Mouse (Mus musculus) gastrocnemius, postnatal 14 days (tissue): Measurements from ENCODE around the gene Prss56. TPM values are rescaled to one million over a fixed set of nuclear protein-coding genes. Genes with fewer than 3 reads are reported as not detected.

Source experiments
- DNase-seq: peaks from one replicate; pipeline ENCODE4 v3.0.0; 2021; ENCODE audit warnings: mixed read lengths
- intact Hi-C: fragments of 180-260 bp; cut with DNase I; formaldehyde crosslinking; loops from one replicate; pipeline ENCODE4 v1.15.1; 2025; ENCODE audit warnings: low total_unique reads
- total RNA-seq, 2 experiments: library from RNA; stranded (reverse); gene quantifications; 2 replicates each; pipeline ENCODE4 v1.2.3; 2021

Prss56 gene
- total RNA-seq, 2 experiments from 2014 or later: not detected

DNA sequence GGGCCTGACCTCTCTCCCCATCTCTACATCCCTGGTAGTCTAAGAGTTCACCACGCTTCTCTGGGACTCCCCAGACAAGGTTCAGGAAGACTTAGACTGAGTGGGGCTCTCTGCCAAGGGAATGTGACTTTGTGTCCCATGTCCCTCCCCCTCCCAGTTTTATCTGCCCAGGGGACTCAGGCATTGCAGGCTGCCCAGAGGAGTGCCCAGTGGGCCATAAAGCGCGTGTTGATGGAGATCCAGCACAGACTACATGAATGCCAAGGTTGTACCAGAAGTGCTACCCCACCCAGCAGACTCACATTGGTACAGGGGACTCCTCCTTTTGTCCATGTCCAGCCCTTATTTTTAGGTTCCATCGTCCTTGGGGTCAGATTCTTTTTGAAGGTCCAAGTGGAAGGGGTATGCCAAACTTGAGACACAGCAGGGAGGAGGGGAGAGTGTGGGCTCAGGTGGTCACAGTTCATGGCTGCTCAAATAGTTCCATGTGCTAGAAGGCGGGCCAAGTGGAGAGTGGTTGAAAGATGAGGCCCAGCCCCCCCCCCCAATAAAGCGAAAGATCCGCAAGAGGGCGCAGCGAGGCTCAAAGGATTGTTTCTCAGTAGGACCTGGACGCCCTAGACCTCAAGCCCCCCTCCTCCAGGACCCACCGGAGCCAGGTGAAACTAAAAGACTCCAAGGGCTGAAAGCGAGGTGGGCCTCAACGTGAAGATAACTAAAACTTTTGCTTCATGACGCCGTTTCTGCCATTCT is 1.1 kb downstream of the Prss56 start:
- intact Hi-C loops: loop anchor here (2.0 to 10.0 kb wide), 3 partner anchors 83 to 569 kb away; partner anchors contain the start of gene Alpi
- DNase-seq: no peak

DNA sequence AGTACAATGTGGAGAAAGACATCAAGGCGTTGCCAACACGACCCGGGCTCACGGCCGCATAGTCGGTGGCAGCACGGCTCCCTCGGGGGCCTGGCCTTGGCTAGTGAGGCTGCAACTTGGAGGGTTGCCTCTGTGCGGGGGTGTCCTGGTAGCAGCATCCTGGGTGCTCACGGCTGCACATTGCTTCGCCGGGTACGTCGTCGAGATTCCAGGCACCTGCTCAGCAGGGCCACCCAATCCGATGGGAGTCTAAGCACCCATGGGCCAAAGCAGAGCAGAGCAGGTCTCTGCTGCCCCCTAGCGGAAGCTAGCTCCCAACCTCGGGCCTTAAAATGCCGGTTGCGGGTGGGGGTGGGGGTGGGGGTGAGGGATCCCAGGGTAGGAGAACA is 1.6 kb downstream of the Prss56 start:
- DNase-seq: peak; percentile 75
- intact Hi-C loops: loop anchor here (2.0 to 10.0 kb wide), 3 partner anchors 84 to 570 kb away; partner anchors contain the start of gene Alpi

DNA sequence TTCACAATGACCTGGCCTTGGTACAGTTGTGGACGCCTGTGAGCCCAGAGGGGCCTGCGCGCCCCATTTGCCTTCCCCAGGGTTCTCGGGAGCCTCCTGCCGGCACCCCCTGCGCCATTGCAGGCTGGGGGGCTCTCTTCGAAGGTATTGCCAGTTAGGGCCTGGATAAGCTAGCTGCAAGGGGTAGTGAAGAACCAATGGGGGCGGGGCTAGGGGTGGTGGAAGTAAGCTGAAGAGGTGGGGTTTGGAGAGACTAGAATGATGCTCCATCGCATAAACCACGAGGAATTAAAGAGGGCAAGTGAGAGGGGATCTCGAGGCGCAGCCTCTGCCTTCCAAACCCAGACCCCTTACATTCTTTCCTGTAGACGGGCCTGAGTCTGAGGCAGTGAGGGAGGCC is 2.4 kb downstream of the Prss56 start:
- no peak for DNase-seq
- intact Hi-C loops: loop anchor here (2.0 to 10.0 kb wide), 3 partner anchors 85 to 571 kb away; partner anchors contain the start of gene Alpi

DNA sequence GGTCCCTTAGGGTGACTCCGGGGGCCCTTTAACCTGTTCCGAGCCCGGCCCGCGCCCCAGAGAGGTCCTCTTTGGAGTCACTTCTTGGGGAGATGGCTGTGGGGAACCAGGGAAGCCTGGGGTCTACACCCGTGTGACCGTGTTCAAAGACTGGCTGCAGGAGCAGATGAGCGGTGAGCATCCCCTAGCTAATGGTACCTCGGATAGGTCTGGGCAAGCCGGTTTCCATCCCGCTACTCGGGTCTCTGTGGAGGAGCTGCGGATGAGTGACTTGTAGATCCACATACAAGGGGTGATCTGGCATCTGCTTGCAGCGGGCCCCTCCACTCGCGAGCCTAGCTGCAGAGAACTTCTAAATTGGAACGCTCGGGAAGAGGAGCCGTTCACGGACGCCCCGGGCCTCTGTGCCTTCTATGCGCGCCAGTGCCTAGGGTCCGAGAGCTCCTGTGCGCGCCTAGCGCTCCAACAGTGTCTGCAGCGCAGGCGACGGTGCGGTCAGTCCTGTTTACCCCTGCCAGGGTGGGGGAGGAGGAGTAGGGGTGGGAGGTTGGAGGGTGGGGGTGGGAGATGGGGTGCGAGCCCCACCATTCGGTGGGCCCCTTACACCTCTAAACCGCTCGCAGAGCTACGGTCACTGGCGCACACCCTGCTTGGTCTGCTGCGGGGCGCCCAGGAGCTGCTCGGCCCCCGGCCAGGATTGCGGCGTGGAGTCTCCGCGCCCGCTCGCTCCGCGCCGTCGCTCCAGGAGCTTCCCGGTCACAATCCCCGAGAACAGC is 3.3 kb downstream of the Prss56 start:
- no peak for DNase-seq
- intact Hi-C loops: loop anchor here (10.0 kb wide), 2 partner anchors 522 to 572 kb away; no protein-coding TSS in a partner anchor

DNA sequence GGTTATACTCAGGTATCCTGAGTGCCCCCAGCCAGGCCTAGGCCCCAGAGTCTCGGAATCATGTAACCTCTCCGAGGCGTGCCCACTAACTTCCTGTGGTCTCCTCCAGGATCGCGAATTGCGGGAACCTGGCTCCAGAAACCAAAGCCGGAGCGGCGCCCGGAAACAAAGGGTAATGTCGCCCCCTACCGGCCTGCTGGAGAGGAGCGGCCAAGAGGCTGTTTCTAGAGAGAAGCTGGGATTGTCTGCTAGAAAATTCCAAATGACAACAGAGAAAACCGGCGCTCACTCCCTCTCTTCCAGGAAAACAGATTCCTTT is 3.9 kb downstream of the Prss56 start:
- DNase-seq: peak; percentile 76
- intact Hi-C loops: loop anchor here (10.0 kb wide), 2 partner anchors 522 to 572 kb away; no protein-coding TSS in a partner anchor

DNA sequence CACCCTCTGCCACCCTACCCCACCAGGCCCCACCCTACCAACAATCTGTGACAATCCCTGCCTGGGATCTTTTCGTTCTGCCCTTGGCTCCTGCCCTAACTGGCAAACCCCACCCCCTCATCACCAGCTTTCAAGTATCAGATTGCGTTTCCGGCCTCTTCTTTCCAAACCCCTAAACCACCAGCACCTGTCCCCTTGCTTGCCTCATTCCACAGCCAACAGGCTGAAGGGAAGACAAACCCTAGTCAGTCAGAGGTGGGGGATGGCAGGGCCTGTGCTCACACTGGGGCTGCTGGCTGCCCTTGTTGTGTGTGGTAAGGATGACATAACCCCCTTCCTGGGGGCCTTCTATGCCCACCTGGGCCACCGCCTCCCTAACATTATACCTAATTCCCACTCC is 7.3 kb downstream of the Prss56 start, which contains the start of gene Chrnd:
Gene Chrnd (plus strand): TSS at position 179 of the 400 bp plus-strand sequence.
- DNase-seq: no peak
- intact Hi-C loops: no loop called here

DNA sequence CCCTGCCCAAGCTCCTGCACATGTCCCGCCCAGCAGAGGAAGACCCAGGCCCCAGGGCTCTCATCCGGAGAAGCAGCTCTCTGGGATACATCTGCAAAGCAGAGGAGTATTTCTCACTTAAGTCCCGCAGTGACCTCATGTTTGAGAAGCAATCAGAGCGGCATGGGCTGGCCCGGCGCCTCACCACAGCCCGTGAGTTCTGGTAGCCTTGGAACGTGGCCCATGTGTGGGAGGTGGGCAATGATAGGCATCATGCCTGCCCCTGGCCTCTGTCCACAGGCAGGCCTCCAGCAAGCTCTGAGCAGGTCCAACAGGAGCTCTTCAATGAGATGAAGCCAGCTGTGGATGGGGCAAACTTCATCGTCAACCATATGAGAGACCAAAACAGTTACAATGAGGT is 14.2 kb downstream of the Prss56 start:
- intact Hi-C loops: no loop called here
- no peak for DNase-seq

DNA sequence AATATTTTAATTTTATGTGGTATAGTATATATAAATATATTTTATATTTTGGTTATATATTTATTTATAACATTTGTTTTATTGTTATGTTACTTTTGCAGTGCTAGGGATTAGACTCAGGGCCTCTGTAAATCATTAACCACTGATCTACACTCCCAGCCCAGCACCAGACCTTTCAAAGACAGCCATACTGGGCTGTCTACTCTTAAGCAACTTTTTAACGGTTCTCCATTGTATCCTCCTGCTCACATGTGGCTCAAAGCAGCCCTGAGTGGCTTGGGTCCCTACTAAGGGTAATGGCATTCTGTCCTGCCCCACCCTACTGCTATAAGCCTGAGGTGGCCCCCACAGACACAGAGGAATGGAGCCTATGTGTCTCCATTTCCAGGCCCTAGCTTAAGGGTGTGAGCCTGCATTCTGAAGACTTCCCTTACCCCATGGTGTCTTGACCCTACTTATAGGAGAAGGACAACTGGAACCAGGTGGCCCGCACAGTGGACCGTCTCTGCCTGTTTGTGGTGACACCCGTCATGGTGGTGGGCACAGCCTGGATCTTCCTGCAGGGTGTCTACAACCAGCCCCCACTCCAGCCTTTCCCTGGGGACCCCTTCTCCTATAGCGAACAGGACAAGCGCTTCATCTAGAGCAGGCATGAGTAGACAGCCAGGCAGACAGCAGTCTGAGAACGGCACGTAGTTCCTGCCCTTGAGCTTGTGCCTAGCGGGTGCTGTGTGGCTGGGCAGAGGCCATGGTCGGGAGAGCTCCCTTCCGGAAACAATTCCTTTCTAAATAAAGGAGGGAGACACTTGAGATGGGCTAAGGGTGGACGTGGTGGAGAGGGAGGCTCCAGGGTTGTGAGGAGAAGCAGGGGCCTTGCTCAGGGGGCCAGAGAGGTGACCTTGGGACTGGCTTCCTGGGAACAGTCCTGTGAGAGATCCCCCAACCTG is 15.3 kb downstream of the Prss56 start:
- intact Hi-C loops: no loop called here
- DNase-seq: no peak

DNA sequence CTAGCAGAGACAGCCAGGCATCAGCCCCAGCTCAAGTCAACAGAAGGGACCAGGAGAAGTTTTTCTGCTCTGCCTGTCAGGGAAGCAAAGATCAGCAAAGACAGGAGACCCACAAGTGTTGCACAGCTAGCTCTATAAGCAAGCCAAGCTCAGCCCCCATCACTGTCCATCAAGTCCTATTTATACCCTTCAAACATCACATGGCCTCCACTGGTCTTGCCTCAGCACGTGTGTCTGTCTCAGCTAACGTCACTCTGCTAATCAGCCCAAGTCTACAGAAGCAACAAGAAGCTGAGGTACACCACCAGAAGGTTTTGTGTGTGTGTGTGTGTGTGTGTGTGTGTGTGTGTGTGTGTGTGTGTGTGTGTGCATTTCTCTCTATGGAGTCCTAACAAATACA is 17.7 kb downstream of the Prss56 start:
- no peak for DNase-seq
- intact Hi-C loops: no loop called here

DNA sequence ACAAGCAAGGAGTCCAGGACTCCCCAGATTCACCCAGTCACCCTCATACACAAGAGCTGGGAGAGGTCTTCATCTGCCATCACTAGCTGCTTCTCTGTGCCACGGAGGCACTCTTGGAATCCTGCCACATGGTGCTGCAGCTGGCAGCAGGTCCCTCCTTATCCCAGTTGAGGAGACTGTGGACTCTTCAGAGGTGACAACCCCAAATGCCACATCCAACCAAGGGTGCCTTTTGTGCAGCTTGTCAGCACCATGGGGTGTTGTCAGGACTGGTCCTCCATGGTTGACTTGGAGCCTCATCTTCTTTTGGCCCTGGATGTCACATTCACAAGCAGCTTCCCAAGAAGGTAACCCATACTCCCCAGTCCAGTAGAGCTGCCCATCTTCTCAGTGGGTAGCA is 18.7 kb downstream of the Prss56 start:
- intact Hi-C loops: no loop called here
- DNase-seq: no peak

DNA sequence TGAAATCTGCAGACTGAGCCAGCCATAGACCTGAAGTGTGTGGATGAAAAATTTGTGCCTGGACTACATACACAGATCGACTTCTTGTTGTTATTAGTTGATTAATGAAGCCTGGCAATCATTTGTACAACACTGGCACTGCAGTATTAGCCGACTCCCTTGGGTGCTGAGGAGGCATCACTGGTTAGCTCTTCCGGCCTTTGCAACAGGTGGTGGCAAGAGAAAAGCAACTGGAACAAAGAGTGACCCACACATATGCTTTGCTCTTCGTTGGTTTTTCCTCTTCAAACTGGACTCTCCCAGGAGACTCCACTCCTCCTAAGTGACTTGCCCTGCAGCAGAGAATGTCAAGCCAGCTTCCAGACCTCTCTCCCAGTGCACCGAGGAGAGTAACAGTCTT is 20.7 kb downstream of the Prss56 start:
- DNase-seq: no peak
- intact Hi-C loops: no loop called here

DNA sequence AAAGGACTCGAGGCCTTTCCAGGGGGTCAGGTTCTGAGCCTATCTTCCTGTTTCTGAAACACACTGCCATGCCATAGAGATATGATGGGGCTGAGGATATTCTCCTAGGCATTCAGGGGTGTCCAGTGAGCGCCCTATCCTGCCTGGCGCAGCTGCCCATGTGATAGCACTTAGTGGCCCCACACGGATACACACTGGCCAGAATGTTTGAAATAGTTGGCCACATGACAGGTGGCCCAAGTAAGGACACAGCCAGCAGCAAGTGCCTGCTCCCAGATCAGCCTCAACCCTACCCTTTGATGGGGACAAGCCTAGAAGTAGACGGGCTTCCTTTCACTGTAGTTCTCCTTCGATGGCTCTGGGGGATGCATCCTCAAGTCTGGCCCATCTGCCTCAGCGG is 21.4 kb downstream of the Prss56 start, which contains the start of gene Chrng:
Gene Chrng (plus strand): TSS at position 193 of the 400 bp plus-strand sequence.
- intact Hi-C loops: no loop called here
- no peak for DNase-seq

DNA sequence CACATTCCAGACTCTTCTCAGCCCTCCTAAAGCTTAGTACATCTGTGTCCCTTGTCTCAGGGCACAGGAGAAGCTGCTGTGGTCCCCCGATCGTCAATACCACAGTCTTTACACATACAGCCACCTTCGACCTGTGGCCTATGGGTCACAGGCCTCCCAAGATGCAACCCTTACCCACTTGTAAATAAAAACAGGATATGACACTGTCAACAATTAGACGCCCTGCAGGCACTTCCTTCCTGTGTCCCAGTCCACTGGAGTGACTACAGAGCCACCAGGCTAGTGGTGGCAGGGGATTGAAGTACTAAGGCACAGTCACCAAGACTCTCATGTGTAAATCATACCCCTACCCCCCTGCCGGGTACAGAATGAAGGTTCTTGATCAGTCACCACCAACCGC is 21.9 kb downstream of the Prss56 start:
- intact Hi-C loops: no loop called here
- DNase-seq: no peak

DNA sequence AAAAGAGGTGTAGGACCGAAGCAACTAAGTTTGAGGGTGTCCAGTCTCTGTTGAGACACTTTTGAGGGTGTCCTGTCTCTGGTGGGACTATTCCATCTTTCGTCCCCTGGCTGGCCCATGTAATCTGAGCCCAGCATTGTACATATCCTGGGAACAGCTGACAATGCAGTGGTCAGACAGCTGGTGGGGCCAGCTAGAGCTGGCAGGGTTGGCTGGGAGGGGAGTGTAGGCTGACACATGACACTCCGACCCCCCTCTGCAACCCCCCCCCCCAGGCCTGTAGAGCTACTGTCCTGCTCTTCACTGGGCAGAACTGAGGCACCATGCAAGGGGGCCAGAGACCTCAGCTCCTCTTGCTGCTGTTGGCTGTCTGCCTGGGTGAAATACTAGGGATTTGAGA is 22.4 kb downstream of the Prss56 start:
- DNase-seq: no peak
- intact Hi-C loops: no loop called here

DNA sequence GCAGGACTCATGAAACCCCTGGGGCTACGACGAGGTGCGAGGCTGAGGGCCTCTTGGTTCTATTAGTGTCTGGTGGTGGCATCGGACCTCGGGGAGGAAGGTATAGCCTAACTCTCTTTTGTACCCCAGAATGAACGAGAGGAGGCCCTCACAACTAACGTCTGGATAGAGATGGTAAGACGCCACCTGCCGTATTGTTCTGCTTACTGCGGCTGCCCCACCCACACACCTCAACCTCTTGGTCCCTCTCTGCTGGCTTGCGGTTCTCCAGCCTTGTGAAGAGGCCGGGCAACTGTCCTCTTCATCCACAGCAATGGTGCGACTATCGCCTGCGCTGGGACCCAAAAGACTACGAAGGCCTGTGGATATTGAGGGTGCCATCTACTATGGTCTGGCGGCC is 23.2 kb downstream of the Prss56 start:
- intact Hi-C loops: no loop called here
- no peak for DNase-seq

DNA sequence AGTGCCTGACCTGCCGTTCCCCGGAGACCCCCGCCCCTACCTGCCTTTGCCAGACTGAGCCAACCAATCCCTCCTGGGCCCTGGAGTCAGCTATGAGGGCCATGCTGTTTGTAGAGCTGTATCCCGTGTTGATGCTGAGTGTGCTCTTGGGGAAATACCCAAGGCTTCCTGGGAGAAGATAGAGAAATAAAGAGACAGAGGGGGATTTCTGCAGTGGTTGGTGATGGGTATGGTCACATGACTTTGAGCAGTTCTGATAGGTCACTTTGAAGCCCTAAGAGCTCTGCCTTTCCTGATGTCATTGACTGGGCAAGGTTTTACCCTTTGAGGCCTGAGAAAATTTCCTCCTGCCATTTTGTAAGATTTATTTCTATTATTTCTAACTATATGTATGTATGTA is 28.3 kb downstream of the Prss56 start:
- intact Hi-C loops: no loop called here
- DNase-seq: no peak

DNA sequence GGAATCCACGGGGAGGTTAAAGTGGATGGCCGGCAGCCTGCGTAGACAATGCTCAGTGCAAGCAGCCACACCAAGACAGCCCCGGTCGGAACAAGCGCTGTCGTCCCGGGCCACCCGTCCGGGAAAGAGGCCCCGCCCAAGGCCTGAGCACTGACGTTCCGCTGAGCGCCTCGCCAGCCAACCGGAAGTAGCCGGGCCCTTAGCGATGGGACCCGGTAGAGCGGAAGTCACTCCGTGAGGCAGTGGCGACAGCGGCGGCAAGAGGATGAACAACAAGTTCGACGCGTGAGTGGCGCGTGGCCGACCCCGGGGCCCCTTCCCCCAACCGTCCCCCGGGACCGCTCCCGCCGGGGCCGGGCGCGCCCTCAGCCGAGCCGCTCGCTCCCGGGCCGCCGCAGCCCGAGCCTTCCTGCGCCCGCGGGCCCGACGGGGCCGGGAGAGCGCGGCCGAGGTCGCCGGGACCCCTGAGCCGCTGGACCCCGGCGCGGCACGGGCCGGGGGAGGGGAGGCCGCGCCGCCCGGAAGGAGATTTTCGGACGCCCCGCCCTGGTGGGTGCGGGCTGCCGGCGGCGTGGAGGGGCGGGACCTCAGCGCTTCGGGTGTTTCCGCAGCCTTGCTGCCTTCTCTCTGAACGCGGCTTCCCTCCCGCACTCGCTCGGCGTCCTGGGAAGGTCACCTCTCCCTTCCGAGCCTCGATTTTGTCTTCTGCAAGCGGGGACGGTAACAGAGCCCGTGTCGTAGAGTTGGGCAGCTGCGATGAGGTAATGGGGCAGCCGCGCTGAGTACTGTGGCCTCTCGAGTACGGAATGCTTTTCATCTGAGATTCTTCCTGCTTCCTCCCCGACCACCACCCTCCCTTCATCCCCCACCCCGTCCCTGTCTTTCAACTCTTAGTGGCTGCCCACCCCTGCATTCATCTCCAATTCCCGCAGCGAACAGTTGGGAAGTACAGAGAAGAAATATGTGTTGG is 30.9 kb downstream of the Prss56 start, which contains the start of gene Eif4e2:
Gene Eif4e2 (plus strand): TSS at position 180 of the 970 bp plus-strand sequence.
- peak; percentile 97 for DNase-seq
- intact Hi-C loops: no loop called here

DNA sequence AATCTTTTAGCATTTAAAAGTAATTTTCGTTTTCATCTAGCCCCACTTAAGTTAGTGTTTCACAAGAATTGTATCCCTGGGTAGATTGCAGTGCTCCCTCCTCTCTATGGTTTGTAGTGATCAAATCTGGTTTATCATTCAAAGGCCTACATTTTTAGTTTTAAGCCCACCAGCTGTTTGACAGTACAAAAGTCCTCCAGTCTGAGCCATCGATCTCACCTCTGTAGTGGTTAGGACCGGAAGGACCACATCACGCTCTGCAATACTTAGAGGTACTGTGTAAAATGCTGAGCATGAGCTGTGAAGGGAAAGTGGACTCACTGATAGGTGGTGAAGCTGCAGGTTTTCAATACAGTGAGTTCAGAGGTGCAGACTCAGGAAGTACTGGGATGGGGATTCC is 31.6 kb downstream of the Prss56 start:
- intact Hi-C loops: no loop called here
- no peak for DNase-seq
